Mouse (Mus musculus): Measurements from ENCODE around the gene Prdx6b. TPM values are rescaled to one million over a fixed set of nuclear protein-coding genes. Genes with fewer than 3 reads are reported as not detected.
A peak's percentile ranks its signal among the peaks of the same experiment; 100 is the strongest.

Gene Prdx6b
- total RNA-seq (2014; rRNA removed) (not detected in 2 replicates), polyA plus RNA-seq (2015; fragmentation: Nextera tagmentation; extraction: Ambion mirVana) (not detected in 2 replicates)

DNA sequence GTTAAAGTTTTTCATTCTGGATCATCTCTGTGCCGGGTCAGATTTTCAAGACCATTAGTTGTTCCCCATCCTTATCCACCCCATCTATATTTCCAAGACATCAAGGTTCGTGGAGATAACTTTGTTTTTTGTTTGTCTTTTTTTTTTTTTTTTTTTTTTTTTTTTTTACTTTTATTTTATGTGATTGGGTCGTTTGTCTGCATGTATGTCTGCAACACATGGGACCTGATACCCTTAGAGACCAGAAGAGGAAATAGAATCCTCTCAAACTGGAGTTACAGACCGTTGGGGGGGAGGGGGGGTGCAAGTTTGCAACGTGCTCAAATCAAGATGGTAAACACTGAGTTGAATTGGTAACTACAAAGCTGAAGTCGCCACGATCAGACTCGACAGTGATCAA, at the start of gene Prdx6b:
Gene Prdx6b (plus strand): TSS at position 301 of the 400 bp plus-strand sequence.
- H3K4me3 ChIP-seq (ENCODE audit: low read depth, low read length): no peak within 1 kb of the TSS
- no peaks in the 10 kb centered on the region for H3K4me1 ChIP-seq (ENCODE audit: insufficient read depth, low read length)
- no peaks in the 10 kb centered on the region for H3K9me3 ChIP-seq (ENCODE audit: low read length)
- no peak within 1 kb of the TSS for H3K27ac ChIP-seq (ENCODE audit: low read depth, low read length)
- H3K27me3 ChIP-seq (ENCODE audit: insufficient read depth, low read length): no peaks in the 10 kb centered on the region
- 89% methylated on average over 8 of the region's 8 CpGs for WGBS
- no peaks in the 10 kb centered on the region for H3K36me3 ChIP-seq (ENCODE audit: insufficient read depth, low read length)
- no peak within 1 kb of the TSS for H3K9ac ChIP-seq (replicated peaks; ENCODE audit: low read length, poor library complexity, severe bottlenecking)
- DNase-seq (ENCODE audit: low spot score): no peak
- ATAC-seq (ENCODE audit: low FRiP score): no peak
- H3K4me2 ChIP-seq (ENCODE audit: low read depth, low read length, poor library complexity, severe bottlenecking): no peak within 1 kb of the TSS
- TF ChIP-seq CTCF (IDR thresholded peaks at IDR 0.05): no peak

DNA sequence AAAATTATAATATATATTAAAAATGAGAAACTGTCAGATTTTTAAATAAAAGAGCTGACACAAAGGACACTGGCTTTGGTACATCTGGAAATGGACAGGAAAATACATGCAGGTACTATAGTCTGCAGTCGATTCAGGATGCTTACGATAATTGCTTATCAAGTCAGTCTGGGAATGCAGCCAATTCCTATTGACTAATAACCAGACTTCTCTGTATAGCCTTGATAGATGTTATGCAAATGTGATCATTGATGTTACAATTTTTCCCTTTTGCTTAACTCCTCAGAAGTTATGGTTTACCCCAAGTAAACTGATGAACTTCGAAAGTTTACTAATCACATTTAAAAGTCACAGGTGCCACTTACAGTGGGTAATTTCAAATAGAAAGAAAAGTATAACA, 44.8 kb upstream of the Prdx6b start:
- no peak overlapping the region for H3K4me2 ChIP-seq (ENCODE audit: low read depth, low read length, poor library complexity, severe bottlenecking)
- no peak for ATAC-seq (ENCODE audit: low FRiP score)
- DNase-seq (ENCODE audit: low spot score): no peak
- TF ChIP-seq CTCF (IDR thresholded peaks at IDR 0.05): no peak
- no peaks in the 10 kb centered on the region for H3K27me3 ChIP-seq (ENCODE audit: insufficient read depth, low read length)
- no peak overlapping the region for H3K4me3 ChIP-seq (ENCODE audit: low read depth, low read length)
- no peak overlapping the region for H3K9ac ChIP-seq (replicated peaks; ENCODE audit: low read length, poor library complexity, severe bottlenecking)
- H3K9me3 ChIP-seq (ENCODE audit: low read length): no peaks in the 10 kb centered on the region
- no peaks in the 10 kb centered on the region for H3K36me3 ChIP-seq (ENCODE audit: insufficient read depth, low read length)
- no peak overlapping the region for H3K27ac ChIP-seq (ENCODE audit: low read depth, low read length)
- 77% methylated on average over 3 of the region's 3 CpGs for WGBS
- H3K4me1 ChIP-seq (ENCODE audit: insufficient read depth, low read length): no peaks in the 10 kb centered on the region

DNA sequence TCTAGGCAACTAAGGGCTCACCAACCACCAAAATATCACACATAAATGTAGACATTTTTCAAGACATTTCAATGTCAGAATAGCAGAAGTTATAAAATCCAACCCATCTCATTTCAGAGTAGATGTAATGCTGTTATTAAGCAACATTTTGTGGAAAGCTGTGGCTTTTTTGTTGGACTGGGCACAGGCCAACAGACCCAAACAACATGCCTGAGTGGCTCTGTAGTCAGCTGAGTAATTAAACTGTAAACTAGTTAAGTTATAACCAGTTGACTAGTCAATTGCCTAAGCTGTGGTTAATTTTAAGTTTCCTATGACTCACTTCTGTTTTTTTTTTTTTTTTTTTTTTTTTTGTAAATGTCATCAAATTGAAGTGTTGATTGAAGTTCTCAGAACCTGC, 44.4 kb upstream of the Prdx6b start:
- DNase-seq (ENCODE audit: low spot score) (no peak), ATAC-seq (ENCODE audit: low FRiP score) (no peak)
- Histone ChIP-seq H3K27ac (ENCODE audit: low read depth, low read length) (no peak overlapping the region), H3K4me3 (ENCODE audit: low read depth, low read length) (no peak overlapping the region), H3K9ac (replicated peaks; ENCODE audit: low read length, poor library complexity, severe bottlenecking) (no peak overlapping the region), H3K4me2 (ENCODE audit: low read depth, low read length, poor library complexity, severe bottlenecking) (no peak overlapping the region), H3K4me1 (ENCODE audit: insufficient read depth, low read length) (no peaks in the 10 kb centered on the region), H3K27me3 (ENCODE audit: insufficient read depth, low read length) (no peaks in the 10 kb centered on the region), H3K36me3 (ENCODE audit: insufficient read depth, low read length) (no peaks in the 10 kb centered on the region), H3K9me3 (ENCODE audit: low read length) (no peaks in the 10 kb centered on the region)
- TF ChIP-seq CTCF (IDR thresholded peaks at IDR 0.05): no peak

DNA sequence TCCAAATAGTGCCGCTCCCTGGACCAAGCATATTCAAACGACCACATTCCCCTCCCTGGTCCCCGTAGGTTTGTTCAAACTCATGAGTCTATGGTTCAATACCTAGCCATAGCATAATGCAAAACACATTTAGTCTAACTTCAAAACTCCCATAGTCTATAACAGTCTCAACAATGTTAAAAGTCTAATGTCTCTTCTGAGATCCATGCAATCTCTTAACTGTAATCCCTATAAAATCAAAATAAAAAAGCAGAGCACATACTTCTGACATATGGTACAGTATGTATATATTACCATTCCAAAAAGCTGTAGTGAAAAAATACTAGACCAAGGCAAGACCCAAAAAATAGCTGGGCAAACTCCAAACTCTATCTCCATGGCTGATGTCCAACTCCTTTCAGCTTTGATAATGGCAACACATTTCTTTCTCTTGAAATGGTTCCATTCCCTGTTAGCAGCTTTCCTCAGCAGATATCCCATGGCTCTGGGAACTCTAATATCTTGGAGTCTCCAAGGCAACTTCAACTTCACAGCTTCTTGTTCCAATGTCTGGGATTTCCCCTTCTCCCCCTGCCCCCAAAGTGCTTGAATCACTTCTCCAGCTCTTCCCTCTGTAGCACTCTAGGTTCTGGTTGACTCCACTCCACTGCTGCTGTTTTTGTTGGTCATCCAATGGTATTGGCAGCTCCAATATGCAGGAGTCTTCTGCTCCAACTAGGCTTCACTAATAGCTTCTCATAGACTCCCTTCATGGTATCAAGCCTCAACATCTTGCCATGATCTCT, 32.2 kb upstream of the Prdx6b start:
- Histone ChIP-seq H3K4me3 (ENCODE audit: low read depth, low read length) (no peak overlapping the region), H3K36me3 (ENCODE audit: insufficient read depth, low read length) (no peaks in the 10 kb centered on the region), H3K27me3 (ENCODE audit: insufficient read depth, low read length) (no peaks in the 10 kb centered on the region), H3K9ac (replicated peaks; ENCODE audit: low read length, poor library complexity, severe bottlenecking) (no peak overlapping the region), H3K9me3 (ENCODE audit: low read length) (no peaks in the 10 kb centered on the region), H3K4me2 (ENCODE audit: low read depth, low read length, poor library complexity, severe bottlenecking) (no peak overlapping the region), H3K27ac (ENCODE audit: low read depth, low read length) (no peak overlapping the region), H3K4me1 (ENCODE audit: insufficient read depth, low read length) (no peaks in the 10 kb centered on the region)
- ATAC-seq (ENCODE audit: low FRiP score) (no peak), DNase-seq (ENCODE audit: low spot score) (no peak)
- 90% methylated on average over 3 of the region's 3 CpGs for WGBS
- TF ChIP-seq CTCF (IDR thresholded peaks at IDR 0.05): no peak

DNA sequence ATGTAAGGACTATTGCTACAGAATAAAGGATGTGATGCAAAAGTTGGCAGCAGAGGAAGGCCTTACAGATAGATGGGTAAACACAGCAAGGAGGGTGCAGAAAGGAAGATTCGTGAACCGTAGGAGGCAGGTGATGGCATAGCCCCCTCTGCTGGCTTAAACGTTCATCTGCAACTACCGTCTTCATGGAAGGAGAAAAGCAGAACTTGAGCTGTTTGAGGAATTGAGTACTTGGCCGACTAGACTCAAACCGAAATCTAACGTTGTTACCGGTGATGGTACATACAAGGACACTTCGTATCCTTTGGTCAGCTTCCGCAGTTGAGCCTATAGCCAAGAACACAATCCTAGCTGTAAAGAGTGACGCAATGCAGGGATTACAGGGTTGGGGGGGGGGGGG, 25.4 kb upstream of the Prdx6b start:
- 14% methylated on average over 11 of the region's 11 CpGs for WGBS
- peak; percentile 95 for TF ChIP-seq CTCF (IDR thresholded peaks at IDR 0.05)
- no peak for ATAC-seq (ENCODE audit: low FRiP score)

DNA sequence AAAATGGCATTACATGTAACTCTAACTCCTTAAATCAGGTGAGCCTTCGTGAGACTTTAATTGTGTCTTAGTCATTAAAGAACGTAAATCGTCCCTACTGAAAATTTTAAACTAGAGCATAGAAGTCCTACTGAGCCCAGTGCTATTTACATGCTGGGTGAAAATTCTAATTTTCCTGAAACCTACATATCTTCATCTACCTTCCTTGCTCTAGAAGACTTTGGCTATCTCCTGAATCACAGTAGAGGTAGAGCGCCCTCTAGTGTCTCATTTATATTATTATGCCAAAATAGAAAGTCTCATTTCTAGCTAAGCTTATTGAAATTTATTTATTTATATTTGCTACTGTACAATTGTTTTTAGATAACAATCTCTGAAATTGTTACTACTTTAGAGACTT, 24.2 kb upstream of the Prdx6b start:
- no peaks in the 10 kb centered on the region for H3K4me1 ChIP-seq (ENCODE audit: insufficient read depth, low read length)
- 49% methylated on average over 4 of the region's 4 CpGs for WGBS
- no peak overlapping the region for H3K9ac ChIP-seq (replicated peaks; ENCODE audit: low read length, poor library complexity, severe bottlenecking)
- H3K27me3 ChIP-seq (ENCODE audit: insufficient read depth, low read length): no peaks in the 10 kb centered on the region
- TF ChIP-seq CTCF (IDR thresholded peaks at IDR 0.05): peak; percentile 86
- no peak overlapping the region for H3K4me2 ChIP-seq (ENCODE audit: low read depth, low read length, poor library complexity, severe bottlenecking)
- DNase-seq (ENCODE audit: low spot score) (peak; percentile 83), ATAC-seq (ENCODE audit: low FRiP score) (no peak)
- H3K9me3 ChIP-seq (ENCODE audit: low read length): no peaks in the 10 kb centered on the region
- H3K27ac ChIP-seq (ENCODE audit: low read depth, low read length): no peak overlapping the region
- no peaks in the 10 kb centered on the region for H3K36me3 ChIP-seq (ENCODE audit: insufficient read depth, low read length)
- no peak overlapping the region for H3K4me3 ChIP-seq (ENCODE audit: low read depth, low read length)

More for the DNA sequence above, 25.4 kb upstream of the Prdx6b start:
- H3K36me3 ChIP-seq (ENCODE audit: insufficient read depth, low read length): no peaks in the 10 kb centered on the region
- H3K9me3 ChIP-seq (ENCODE audit: low read length): no peaks in the 10 kb centered on the region
- no peaks in the 10 kb centered on the region for H3K27me3 ChIP-seq (ENCODE audit: insufficient read depth, low read length)
- H3K4me1 ChIP-seq (ENCODE audit: insufficient read depth, low read length): no peaks in the 10 kb centered on the region
- no peak overlapping the region for H3K4me3 ChIP-seq (ENCODE audit: low read depth, low read length)
- H3K27ac ChIP-seq (ENCODE audit: low read depth, low read length): no peak overlapping the region
- H3K9ac ChIP-seq (replicated peaks; ENCODE audit: low read length, poor library complexity, severe bottlenecking): no peak overlapping the region
- peak overlapping the region; percentile 32; the same call in 1 of the 2 replicates for H3K4me2 ChIP-seq (ENCODE audit: low read depth, low read length, poor library complexity, severe bottlenecking)
- peak; percentile 80 for DNase-seq (ENCODE audit: low spot score)
